Mouse (Mus musculus) lung, embryonic 15.5 days (tissue): ENCODE data around the gene Gatd1. TPM values are rescaled to one million over a fixed set of nuclear protein-coding genes. Genes with fewer than 3 reads are reported as not detected.
"Not testable (repeated sequence)": the region's sequence is repeated elsewhere in the genome, so short reads cannot be mapped to it uniquely, and the experiment has no call there.

Experiments used
- ATAC-seq: fragments of 200-750 bp; cut with Nextera tagmentation; 2 replicates; pipeline ENCODE4 v1.8.0; 2017; ENCODE audit warnings: moderate number of reproducible peaks, borderline replicate concordance; ENCODE audit not compliant: low FRiP score, low TSS enrichment; ENCODE audit errors: extremely low read depth
- H3K27ac ChIP-seq: fragments of 300-500 bp; sonication (generic); 2 replicates; pipeline ENCODE4 v1.5.1; 2015; ENCODE audit warnings: moderate library complexity, mild to moderate bottlenecking, inconsistent platforms
- H3K27me3 ChIP-seq: fragments of 300-500 bp; sonication (generic); 2 replicates; pipeline ENCODE4 v1.6.1; 2015; ENCODE audit warnings: inconsistent platforms
- H3K36me3 ChIP-seq: fragments of 300-500 bp; sonication (generic); 2 replicates; pipeline ENCODE4 v1.6.1; 2015; ENCODE audit warnings: inconsistent platforms
- H3K4me1 ChIP-seq: fragments of 300-500 bp; sonication (generic); 2 replicates; pipeline ENCODE4 v1.6.1; 2015; ENCODE audit warnings: inconsistent platforms
- H3K4me2 ChIP-seq: fragments of 300-500 bp; sonication (generic); 2 replicates; pipeline ENCODE4 v1.6.1; 2015; ENCODE audit warnings: inconsistent platforms, mild to moderate bottlenecking, moderate library complexity
- H3K4me3 ChIP-seq: fragments of 300-500 bp; sonication (generic); 2 replicates; pipeline ENCODE4 v1.5.1; 2015; ENCODE audit warnings: mild to moderate bottlenecking, inconsistent platforms
- H3K9ac ChIP-seq: fragments of 300-500 bp; sonication (generic); 2 replicates; pipeline ENCODE4 v1.6.1; 2015; ENCODE audit warnings: inconsistent platforms
- H3K9me3 ChIP-seq: fragments of 300-500 bp; sonication (generic); 2 replicates; pipeline ENCODE4 v1.6.1; 2016; ENCODE audit warnings: inconsistent platforms
- WGBS: fragments of 180-500 bp; shearing (Covaris S2); methylation state at CpG from one replicate; pipeline ENCODE4 v1.1.7; 2015; 5-methylcytosine and 5-hydroxymethylcytosine counted together
- polyA plus RNA-seq: library from polyadenylated mRNA; unstranded; fragments of >200 nt; fragmentation: Nextera tagmentation; extraction: Ambion mirVana; gene quantifications from 2 replicates; pipeline ENCODE4 v1.2.1, GENCODE M21; 2015

Gatd1 gene
- polyA plus RNA-seq, 1 experiment from 2014 or later, result 51.8 TPM

- no peak for ATAC-seq
- H3K9ac ChIP-seq, result no peak overlapping the region
- peaks cover 7% of the 10 kb centered on the region for H3K4me1 ChIP-seq
- no peaks in the 10 kb centered on the region for H3K36me3 ChIP-seq
- no peak overlapping the region for H3K27ac ChIP-seq
- H3K4me3 ChIP-seq, result no peak overlapping the region
- H3K9me3 ChIP-seq, result no peaks in the 10 kb centered on the region
- 59% methylated on average over 7 of the region's 7 CpGs for WGBS
- no peak overlapping the region for H3K4me2 ChIP-seq
- no peaks in the 10 kb centered on the region for H3K27me3 ChIP-seq
These were observed 5.0 kb upstream of the Gatd1 start for GRCm38 (mm10) chr7:141418970-141419369.

GRCm38 (mm10) chr7:141417731-141418681 lies 4.1 kb upstream of the Gatd1 start:
- Histone ChIP-seq H3K9me3 (no peaks in the 10 kb centered on the region), H3K27ac (no peak overlapping the region), H3K27me3 (no peaks in the 10 kb centered on the region), H3K9ac (no peak overlapping the region), H3K4me3 (no peak overlapping the region), H3K36me3 (no peaks in the 10 kb centered on the region), H3K4me2 (no peak overlapping the region), H3K4me1 (peaks cover 12% of the 10 kb centered on the region)
- whole genome bisulfite sequencing, result 65% methylated on average over 8 of the region's 8 CpGs
- no peak for ATAC-seq

- H3K9ac ChIP-seq, result no peak overlapping the region
- no peaks in the 10 kb centered on the region for H3K36me3 ChIP-seq
- H3K4me1 ChIP-seq, result peaks cover 15% of the 10 kb centered on the region
- no peak overlapping the region for H3K4me2 ChIP-seq
- no peak for ATAC-seq
- no peaks in the 10 kb centered on the region for H3K9me3 ChIP-seq
- no peak overlapping the region for H3K4me3 ChIP-seq
- H3K27ac ChIP-seq, result no peak overlapping the region
- H3K27me3 ChIP-seq, result no peaks in the 10 kb centered on the region
- WGBS, result 79% methylated on average over 6 of the region's 6 CpGs
These were observed 2.4 kb upstream of the Gatd1 start for GRCm38 (mm10) chr7:141416144-141416841.

- H3K27ac ChIP-seq, result peak overlapping the region; percentile 77
- peak overlapping the region; percentile 85 for H3K4me3 ChIP-seq
- peak overlapping the region; percentile 87 for H3K4me2 ChIP-seq
- H3K27me3 ChIP-seq, result no peaks in the 10 kb centered on the region
- peaks cover 22% of the 10 kb centered on the region for H3K4me1 ChIP-seq
- H3K9me3 ChIP-seq, result no peaks in the 10 kb centered on the region
- peaks cover 21% of the 10 kb centered on the region for H3K36me3 ChIP-seq
- peak; percentile 7; the same call in 1 of the 2 replicates for ATAC-seq
- WGBS, result 2% methylated on average over 16 of the region's 16 CpGs
- peak overlapping the region; percentile 89 for H3K9ac ChIP-seq
These were observed 605 bp downstream of the Gatd1 start for GRCm38 (mm10) chr7:141413331-141413730.

- Histone ChIP-seq H3K9ac (no peak overlapping the region), H3K4me2 (no peak overlapping the region), H3K9me3 (no peaks in the 10 kb centered on the region), H3K4me3 (no peak overlapping the region), H3K27me3 (no peaks in the 10 kb centered on the region), H3K27ac (no peak overlapping the region), H3K4me1 (peaks cover 22% of the 10 kb centered on the region), H3K36me3 (peaks cover 27% of the 10 kb centered on the region)
- 100% methylated on average over 1 of the region's 1 CpGs for WGBS
- no peak for ATAC-seq
These were observed 2.3 kb downstream of the Gatd1 start for GRCm38 (mm10) chr7:141411667-141412066.

GRCm38 (mm10) chr7:141410631-141411030 lies 3.3 kb downstream of the Gatd1 start:
- Histone ChIP-seq H3K4me1 (peaks cover 22% of the 10 kb centered on the region), H3K9me3 (no peaks in the 10 kb centered on the region), H3K27ac (no peak overlapping the region), H3K27me3 (no peaks in the 10 kb centered on the region), H3K36me3 (peaks cover 27% of the 10 kb centered on the region), H3K4me3 (no peak overlapping the region), H3K9ac (no peak overlapping the region), H3K4me2 (no peak overlapping the region)
- no peak for ATAC-seq
- WGBS, result 82% methylated on average over 8 of the region's 8 CpGs

- ATAC-seq, result peak; percentile 59; the same call in 1 of the 2 replicates
- WGBS, result 13% methylated on average over 11 of the region's 11 CpGs
- Histone ChIP-seq H3K9me3 (no peaks in the 10 kb centered on the region), H3K27me3 (no peaks in the 10 kb centered on the region), H3K4me3 (no peak overlapping the region), H3K9ac (no peak overlapping the region), H3K4me2 (no peak overlapping the region), H3K4me1 (peaks cover 15% of the 10 kb centered on the region), H3K36me3 (peaks cover 27% of the 10 kb centered on the region), H3K27ac (no peak overlapping the region)
These were observed 5.1 kb downstream of the Gatd1 start for GRCm38 (mm10) chr7:141408833-141409232.

- ATAC-seq, H3K27me3 ChIP-seq, H3K27ac ChIP-seq, H3K9me3 ChIP-seq, H3K4me2 ChIP-seq, H3K4me3 ChIP-seq, H3K9ac ChIP-seq, H3K4me1 ChIP-seq: not testable (repeated sequence)
- H3K36me3 ChIP-seq, result peaks cover 35% of the 10 kb centered on the region
- WGBS, result 94% methylated on average over 7 of the region's 7 CpGs
These were observed 6.3 kb downstream of the Gatd1 start for GRCm38 (mm10) chr7:141407670-141408069.

GRCm38 (mm10) chr7:141405466-141405865 lies 8.5 kb downstream of the Gatd1 start:
- Histone ChIP-seq H3K4me2 (no peak overlapping the region), H3K27ac (no peak overlapping the region), H3K9ac (no peak overlapping the region), H3K4me3 (no peak overlapping the region), H3K4me1 (peaks cover 7% of the 10 kb centered on the region; the same call in 1 of the 2 replicates), H3K9me3 (no peaks in the 10 kb centered on the region), H3K36me3 (peaks cover 49% of the 10 kb centered on the region), H3K27me3 (no peaks in the 10 kb centered on the region)
- no peak for ATAC-seq
- 56% methylated on average over 4 of the region's 4 CpGs for WGBS

GRCm38 (mm10) chr7:141403305-141403704 lies 10.6 kb downstream of the Gatd1 start:
- no peak overlapping the region for H3K9ac ChIP-seq
- H3K4me2 ChIP-seq, result no peak overlapping the region
- ATAC-seq, result no peak
- H3K4me1 ChIP-seq, result no peaks in the 10 kb centered on the region
- H3K9me3 ChIP-seq, result no peaks in the 10 kb centered on the region
- H3K4me3 ChIP-seq, result no peak overlapping the region
- no peaks in the 10 kb centered on the region for H3K27me3 ChIP-seq
- 52% methylated on average over 5 of the region's 5 CpGs for WGBS
- peaks cover 48% of the 10 kb centered on the region for H3K36me3 ChIP-seq
- no peak overlapping the region for H3K27ac ChIP-seq

- ATAC-seq, result no peak
- peaks cover 26% of the 10 kb centered on the region; the same call in 1 of the 2 replicates for H3K36me3 ChIP-seq
- H3K4me2 ChIP-seq, result no peak overlapping the region
- H3K9ac ChIP-seq, result no peak overlapping the region
- H3K27ac ChIP-seq, result no peak overlapping the region
- no peak overlapping the region for H3K4me3 ChIP-seq
- H3K9me3 ChIP-seq, result no peaks in the 10 kb centered on the region
- WGBS, result 69% methylated on average over 1 of the region's 1 CpGs
- H3K27me3 ChIP-seq, result no peaks in the 10 kb centered on the region
- H3K4me1 ChIP-seq, result peaks cover 16% of the 10 kb centered on the region
These were observed 18.6 kb downstream of the Gatd1 start for GRCm38 (mm10) chr7:141395348-141395747.

- no peak overlapping the region for H3K4me3 ChIP-seq
- WGBS, result 19% methylated on average over 6 of the region's 6 CpGs
- peaks cover 20% of the 10 kb centered on the region; the same call in 1 of the 2 replicates for H3K36me3 ChIP-seq
- no peak overlapping the region for H3K4me2 ChIP-seq
- ATAC-seq, result no peak
- peaks cover 16% of the 10 kb centered on the region for H3K4me1 ChIP-seq
- no peak overlapping the region for H3K27ac ChIP-seq
- no peaks in the 10 kb centered on the region for H3K27me3 ChIP-seq
- no peak overlapping the region for H3K9ac ChIP-seq
- no peaks in the 10 kb centered on the region for H3K9me3 ChIP-seq
These were observed 19.2 kb downstream of the Gatd1 start for GRCm38 (mm10) chr7:141394771-141395170.
